Mouse (Mus musculus) thymus, adult 18-20 months (tissue): ENCODE measurements around the gene Ints5.
"Not testable (repeated sequence)": the region's sequence is repeated elsewhere in the genome, so short reads cannot be mapped to it uniquely, and the experiment has no call there.

Experiments
- DNase-seq, 2 experiments: peaks; one replicate each; pipeline ENCODE4 v3.0.0; 2022; ENCODE audit warnings: mixed read lengths in 2 of 2

Ints5 gene

GRCm38 (mm10) chr19:8887585-8888463 lies 5.0 kb upstream of the Ints5 start:
- DNase-seq, result no peak

GRCm38 (mm10) chr19:8888511-8889385 lies 4.1 kb upstream of the Ints5 start, which contains the start of the genes 1810009A15Rik and Gm49416:
1810009A15Rik (plus strand) TSS chr19:8888853.
Gm49416 (plus strand) TSS chr19:8888926.
- peak; percentile 88 to 94 for DNase-seq

- no peak for DNase-seq
These were observed 2.7 kb downstream of the Ints5 start for GRCm38 (mm10) chr19:8895397-8895960.

GRCm38 (mm10) chr19:8896231-8896630 lies 3.4 kb downstream of the Ints5 start:
- not testable (repeated sequence) for DNase-seq

GRCm38 (mm10) chr19:8897211-8897864 lies 4.5 kb downstream of the Ints5 start:
- peak in 1 of 2 experiments; percentile 31 for DNase-seq

- DNase-seq, result peak; percentile 92 to 95
These were observed 5.2 kb downstream of the Ints5 start, which contains the start of gene Ganab for GRCm38 (mm10) chr19:8897865-8898495. Ganab (plus strand) TSS chr19:8898071.

- DNase-seq, result no peak
These were observed 5.8 kb downstream of the Ints5 start for GRCm38 (mm10) chr19:8898576-8898975.

GRCm38 (mm10) chr19:8899079-8899478 lies 6.3 kb downstream of the Ints5 start:
- no peak for DNase-seq

GRCm38 (mm10) chr19:8903412-8903811 lies 10.6 kb downstream of the Ints5 start:
- no peak for DNase-seq

GRCm38 (mm10) chr19:8908531-8908930 lies 15.7 kb downstream of the Ints5 start:
- no peak for DNase-seq

GRCm38 (mm10) chr19:8911810-8912209 lies 19.0 kb downstream of the Ints5 start:
- DNase-seq, result no peak

- DNase-seq, result no peak
These were observed 21.4 kb downstream of the Ints5 start for GRCm38 (mm10) chr19:8914212-8914611.

GRCm38 (mm10) chr19:8919000-8919399 lies 26.2 kb downstream of the Ints5 start:
- no peak for DNase-seq

GRCm38 (mm10) chr19:8919684-8920072 lies 26.9 kb downstream of the Ints5 start:
- DNase-seq, result no peak

- DNase-seq, result peak; percentile 78 to 81
These were observed 27.4 kb downstream of the Ints5 start, which contains the start of gene B3gat3 for GRCm38 (mm10) chr19:8920073-8920736. B3gat3 (plus strand) TSS chr19:8920374.

GRCm38 (mm10) chr19:8920836-8921291 lies 28.1 kb downstream of the Ints5 start:
- no peak for DNase-seq

GRCm38 (mm10) chr19:8921741-8922140 lies 28.9 kb downstream of the Ints5 start:
- no peak for DNase-seq

GRCm38 (mm10) chr19:8926766-8927165 lies 34.0 kb downstream of the Ints5 start:
- no peak for DNase-seq

GRCm38 (mm10) chr19:8927891-8928525 lies 35.2 kb downstream of the Ints5 start:
- no peak for DNase-seq

- no peak for DNase-seq
These were observed 36.0 kb downstream of the Ints5 start for GRCm38 (mm10) chr19:8928689-8929223.
